Mouse (Mus musculus) heart, embryonic 16.5 days (tissue): ENCODE results near the gene Prl8a2. TPM values are rescaled to one million over a fixed set of nuclear protein-coding genes. Genes with fewer than 3 reads are reported as not detected.

Experiments used
- ATAC-seq: fragments of 200-750 bp; cut with Nextera tagmentation; replicated peaks from 2 replicates; pipeline ENCODE4 v1.8.0; 2017; ENCODE audit warnings: moderate number of reproducible peaks; ENCODE audit not compliant: insufficient read depth, low FRiP score; ENCODE audit errors: extremely low read depth
- H3K27ac ChIP-seq: fragments of 300-500 bp; sonication (generic); 2 replicates; pipeline ENCODE4 v1.5.1; 2014; ENCODE audit warnings: mild to moderate bottlenecking, low read length, control low read depth, moderate library complexity
- H3K27me3 ChIP-seq: fragments of 300-500 bp; sonication (generic); 2 replicates; pipeline ENCODE4 v1.6.1; 2014; ENCODE audit warnings: low read length, mixed read lengths; ENCODE audit not compliant: control insufficient read depth, insufficient read depth
- H3K36me3 ChIP-seq: fragments of 300-500 bp; sonication (generic); 2 replicates; pipeline ENCODE4 v1.6.1; 2014; ENCODE audit not compliant: control insufficient read depth, insufficient read depth
- H3K4me1 ChIP-seq: fragments of 300-500 bp; sonication (generic); 2 replicates; pipeline ENCODE4 v1.6.1; 2014; ENCODE audit warnings: low read length, mixed read lengths; ENCODE audit not compliant: control insufficient read depth, insufficient read depth
- H3K4me2 ChIP-seq: fragments of 300-500 bp; sonication (generic); 2 replicates; pipeline ENCODE4 v1.6.1; 2014; ENCODE audit warnings: low read depth, mild to moderate bottlenecking, control low read depth, low read length
- H3K4me3 ChIP-seq: fragments of 300-500 bp; sonication (generic); 2 replicates; pipeline ENCODE4 v1.5.1; 2014; ENCODE audit warnings: mild to moderate bottlenecking, control low read depth, low read length
- H3K9ac ChIP-seq: fragments of 300-500 bp; sonication (generic); 2 replicates; pipeline ENCODE4 v1.6.1; 2014; ENCODE audit warnings: low read length, control low read depth
- H3K9me3 ChIP-seq: fragments of 300-500 bp; sonication (generic); replicated peaks from 2 replicates; pipeline ENCODE4 v1.6.1; 2016; ENCODE audit warnings: low read length; ENCODE audit not compliant: control insufficient read depth
- WGBS: fragments of 180-500 bp; shearing (Covaris S2); extraction: QIAGEN DNeasy Blood & Tissue Kit; methylation state at CpG from one replicate; pipeline ENCODE4 v1.1.7; 2014; 5-methylcytosine and 5-hydroxymethylcytosine counted together
- polyA plus RNA-seq: library from polyadenylated mRNA; unstranded; fragments of >200 nt; fragmentation: Nextera tagmentation; extraction: Ambion mirVana; gene quantifications from 2 replicates; pipeline ENCODE4 v1.2.1, GENCODE M21; 2015

The Prl8a2 gene
- polyA plus RNA-seq: not detected in 2 replicates

GRCm38 (mm10) chr13:27345373-27345772 is at the start of gene Prl8a2:
TSS of gene Prl8a2 (plus strand) at chr13:27345673.
- ATAC-seq: no peak
- 55% methylated on average over 2 of the region's 2 CpGs for WGBS
- Histone ChIP-seq H3K27ac (no peak within 1 kb of the TSS), H3K9ac (no peak within 1 kb of the TSS), H3K36me3 (no peaks in the 10 kb centered on the region), H3K4me1 (peaks cover 7% of the 10 kb centered on the region; the same call in 1 of the 2 replicates), H3K4me3 (no peak within 1 kb of the TSS), H3K27me3 (no peaks in the 10 kb centered on the region), H3K9me3 (no peaks in the 10 kb centered on the region), H3K4me2 (no peak within 1 kb of the TSS)

GRCm38 (mm10) chr13:27312334-27313225 is 32.9 kb upstream of the Prl8a2 start, which contains the start of gene Prl6a1:
TSS of gene Prl6a1 (plus strand) at chr13:27312627.
- Histone ChIP-seq H3K9me3 (no peaks in the 10 kb centered on the region), H3K27ac (no peak within 1 kb of the TSS), H3K4me1 (no peaks in the 10 kb centered on the region), H3K4me2 (no peak within 1 kb of the TSS), H3K27me3 (no peaks in the 10 kb centered on the region), H3K9ac (no peak within 1 kb of the TSS), H3K4me3 (no peak within 1 kb of the TSS), H3K36me3 (no peaks in the 10 kb centered on the region)
- WGBS: 71% methylated on average over 7 of the region's 7 CpGs
- no peak for ATAC-seq

- H3K27me3 ChIP-seq: no peaks in the 10 kb centered on the region
- no peaks in the 10 kb centered on the region for H3K36me3 ChIP-seq
- no peaks in the 10 kb centered on the region for H3K9me3 ChIP-seq
- H3K4me1 ChIP-seq: no peaks in the 10 kb centered on the region
- no peak overlapping the region for H3K4me3 ChIP-seq
- no peak overlapping the region for H3K9ac ChIP-seq
- H3K4me2 ChIP-seq: no peak overlapping the region
- no peak overlapping the region for H3K27ac ChIP-seq
- 91% methylated on average over 1 of the region's 1 CpGs for WGBS
- ATAC-seq: no peak
These were observed 10.5 kb upstream of the Prl8a2 start for GRCm38 (mm10) chr13:27334989-27335388.

- Histone ChIP-seq H3K36me3 (no peaks in the 10 kb centered on the region), H3K4me1 (peaks cover 7% of the 10 kb centered on the region; the same call in 1 of the 2 replicates), H3K9ac (no peak overlapping the region), H3K4me3 (no peak overlapping the region), H3K27me3 (no peaks in the 10 kb centered on the region), H3K27ac (no peak overlapping the region), H3K4me2 (no peak overlapping the region), H3K9me3 (no peaks in the 10 kb centered on the region)
- 24% methylated on average over 3 of the region's 3 CpGs for WGBS
- no peak; the same call in 1 of the 2 replicates for ATAC-seq
These were observed 2.7 kb upstream of the Prl8a2 start for GRCm38 (mm10) chr13:27342733-27343275.

GRCm38 (mm10) chr13:27390746-27391145 is 45.3 kb downstream of the Prl8a2 start, which contains the start of gene Prl2b1:
TSS of gene Prl2b1 (minus strand) at chr13:27390846.
- H3K4me1 ChIP-seq: no peaks in the 10 kb centered on the region
- H3K9me3 ChIP-seq: no peaks in the 10 kb centered on the region
- H3K27ac ChIP-seq: no peak within 1 kb of the TSS
- no peak within 1 kb of the TSS for H3K9ac ChIP-seq
- H3K4me3 ChIP-seq: no peak within 1 kb of the TSS
- no peaks in the 10 kb centered on the region for H3K36me3 ChIP-seq
- no peaks in the 10 kb centered on the region for H3K27me3 ChIP-seq
- H3K4me2 ChIP-seq: no peak within 1 kb of the TSS
- ATAC-seq: no peak
- WGBS: 67% methylated on average over 6 of the region's 6 CpGs

- H3K9me3 ChIP-seq: no peaks in the 10 kb centered on the region
- no peak overlapping the region for H3K27ac ChIP-seq
- H3K27me3 ChIP-seq: no peaks in the 10 kb centered on the region
- H3K36me3 ChIP-seq: no peaks in the 10 kb centered on the region
- H3K4me2 ChIP-seq: no peak overlapping the region
- WGBS: 86% methylated on average over 7 of the region's 7 CpGs
- no peak overlapping the region for H3K9ac ChIP-seq
- no peak overlapping the region for H3K4me3 ChIP-seq
- ATAC-seq: no peak
- no peaks in the 10 kb centered on the region for H3K4me1 ChIP-seq
These were observed 53.7 kb downstream of the Prl8a2 start for GRCm38 (mm10) chr13:27399061-27399724.

Other genes with a start within 250 kb of the Prl8a2 start
- gene Prl3d2, start 224.0 kb upstream of the Prl8a2 start, polyA plus RNA-seq: not detected in 2 replicates
- not detected in 2 replicates for gene Prl3d3, start 188.9 kb upstream of the Prl8a2 start, polyA plus RNA-seq
- not detected in 2 replicates for gene Prl3c1, start 149.0 kb upstream of the Prl8a2 start, polyA plus RNA-seq
- gene Prl3b1, start 103.8 kb upstream of the Prl8a2 start, polyA plus RNA-seq: not detected in 2 replicates
- gene Prl3a1, start 86.2 kb upstream of the Prl8a2 start, polyA plus RNA-seq: not detected in 2 replicates
- not detected in 2 replicates for gene Prl6a1, start 33.0 kb upstream of the Prl8a2 start, polyA plus RNA-seq
- not detected in 2 replicates for gene Prl2b1, start 45.2 kb downstream of the Prl8a2 start, polyA plus RNA-seq
- gene Prl8a6, start 93.0 kb downstream of the Prl8a2 start, polyA plus RNA-seq: not detected in 2 replicates
- not detected in 2 replicates for gene Prl8a8, start 167.5 kb downstream of the Prl8a2 start, polyA plus RNA-seq
- gene Prl8a9, start 218.9 kb downstream of the Prl8a2 start, polyA plus RNA-seq: not detected in 2 replicates
- not detected in 2 replicates for gene Prl8a1, start 236.5 kb downstream of the Prl8a2 start, polyA plus RNA-seq